Mouse (Mus musculus) megakaryocyte progenitor cell, adult 5-6 weeks (primary cell): Measurements from ENCODE around the gene Ccdc93. TPM values are rescaled to one million over a fixed set of nuclear protein-coding genes. Genes with fewer than 3 reads are reported as not detected.

Experiments
- ATAC-seq: replicated peaks from 2 replicates; pipeline ENCODE4 v1.8.0; 2016; ENCODE audit warnings: mild to moderate bottlenecking, moderate TSS enrichment, inconsistent platforms; ENCODE audit not compliant: poor library complexity
- total RNA-seq, 2 experiments: library from RNA; stranded (forward) in 1 of 2; stranded (reverse) in 1 of 2; fragments of 157-497, 149-512 nt in 1 of 2; fragments of 200-1000 nt in 1 of 2; gene quantifications; 2 replicates each; pipeline versions ENCODE4 v1.2.3 to v1.2.4; 2015 to 2017

Gene Ccdc93
- total RNA-seq (2015): 13.3 and 17.0 TPM in 2 replicates
- total RNA-seq (2017): 26.3 and 31.4 TPM in 2 replicates

- ATAC-seq: peak; percentile 79
Observed at GRCm38 (mm10) chr1:121430938-121431928, at the start of gene Ccdc93. Gene Ccdc93 (plus strand): TSS chr1:121431049.

GRCm38 (mm10) chr1:121381562-121381961 lies 49.3 kb upstream of the Ccdc93 start:
- no peak for ATAC-seq

- no peak for ATAC-seq
Observed at GRCm38 (mm10) chr1:121388312-121388711, 42.5 kb upstream of the Ccdc93 start.

GRCm38 (mm10) chr1:121388732-121389131 lies 42.1 kb upstream of the Ccdc93 start:
- no peak for ATAC-seq

GRCm38 (mm10) chr1:121389574-121389973 lies 41.3 kb upstream of the Ccdc93 start:
- no peak for ATAC-seq

GRCm38 (mm10) chr1:121390003-121390402 lies 40.8 kb upstream of the Ccdc93 start:
- ATAC-seq: no peak

GRCm38 (mm10) chr1:121390421-121390820 lies 40.4 kb upstream of the Ccdc93 start:
- ATAC-seq: no peak

GRCm38 (mm10) chr1:121390855-121391254 lies 40.0 kb upstream of the Ccdc93 start:
- ATAC-seq: no peak

GRCm38 (mm10) chr1:121393117-121393516 lies 37.7 kb upstream of the Ccdc93 start:
- no peak for ATAC-seq

GRCm38 (mm10) chr1:121394764-121395163 lies 36.1 kb upstream of the Ccdc93 start:
- ATAC-seq: no peak

GRCm38 (mm10) chr1:121396501-121396900 lies 34.3 kb upstream of the Ccdc93 start:
- ATAC-seq: no peak

- ATAC-seq: no peak
Observed at GRCm38 (mm10) chr1:121398231-121398630, 32.6 kb upstream of the Ccdc93 start.

GRCm38 (mm10) chr1:121398986-121399881 lies 31.6 kb upstream of the Ccdc93 start:
- no peak for ATAC-seq

GRCm38 (mm10) chr1:121400243-121400642 lies 30.6 kb upstream of the Ccdc93 start:
- peak; percentile 52; the same call in 1 of the 2 replicates for ATAC-seq

GRCm38 (mm10) chr1:121419084-121419483 lies 11.8 kb upstream of the Ccdc93 start:
- ATAC-seq: peak; percentile 79

GRCm38 (mm10) chr1:121419569-121420265 lies 11.1 kb upstream of the Ccdc93 start:
- ATAC-seq: no peak

- no peak; the same call in 1 of the 2 replicates for ATAC-seq
Observed at GRCm38 (mm10) chr1:121430183-121430937, 489 bp upstream of the Ccdc93 start.

GRCm38 (mm10) chr1:121435981-121436380 lies 5.1 kb downstream of the Ccdc93 start:
- no peak for ATAC-seq

- peak; percentile 90 for ATAC-seq
Observed at GRCm38 (mm10) chr1:121440535-121441381, 9.9 kb downstream of the Ccdc93 start.
